Mouse (Mus musculus) myocyte (in vitro differentiated cells): ENCODE data around the gene Prpf4.

Source experiments
- CEBPB ChIP-seq: IDR thresholded peaks from 2 replicates; pipeline ENCODE4 v1.6.1; 2011; ENCODE audit warnings: mild to moderate bottlenecking, moderate library complexity; ENCODE audit not compliant: poor library complexity, insufficient read depth, severe bottlenecking
- MYOD1 ChIP-seq, 3 experiments: IDR thresholded peaks; one replicate each; pipeline ENCODE4 v1.6.1; 2011; ENCODE audit warnings: control low read depth in 2 of 3, low read depth in 2 of 3, mild to moderate bottlenecking in 2 of 3, moderate library complexity in 1 of 3; ENCODE audit not compliant: insufficient read length in 2 of 3, control insufficient read depth in 1 of 3
- POLR2A ChIP-seq: IDR thresholded peaks from one replicate; pipeline ENCODE4 v1.6.1; 2011; ENCODE audit warnings: low read depth, mild to moderate bottlenecking, control low read depth, moderate library complexity; ENCODE audit not compliant: insufficient read length
- SRF ChIP-seq: IDR thresholded peaks from one replicate; pipeline ENCODE4 v1.6.1; 2011; ENCODE audit warnings: low read depth; ENCODE audit not compliant: control insufficient read depth, insufficient read length
- TCF12 ChIP-seq: IDR thresholded peaks from one replicate; pipeline ENCODE4 v1.6.1; 2011; ENCODE audit warnings: mild to moderate bottlenecking, control low read depth; ENCODE audit not compliant: poor library complexity, insufficient read depth, severe bottlenecking

DNA sequence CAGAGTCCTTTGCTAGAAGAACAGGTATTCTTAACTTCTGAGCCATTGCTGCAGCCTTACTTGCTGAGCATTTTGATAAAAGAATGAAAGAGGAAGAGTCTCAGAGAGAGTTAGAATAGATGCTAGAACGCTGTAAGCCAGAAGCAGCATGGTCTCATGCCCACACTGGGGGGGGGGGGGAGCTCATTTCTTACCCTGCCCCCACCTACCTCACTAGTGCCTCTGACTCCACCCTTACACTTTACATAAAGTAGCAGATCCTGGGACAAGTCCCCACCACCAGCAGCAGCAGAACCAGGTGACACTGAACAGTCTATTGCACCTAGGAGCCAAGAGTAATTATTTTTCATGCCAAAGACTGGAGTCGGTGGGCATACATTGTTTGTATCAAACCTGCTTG lies 66.5 kb downstream of the Prpf4 start:
- TF ChIP-seq POLR2A (no peak), CEBPB (no peak), SRF (no peak), MYOD1 (IDR thresholded peaks at IDR 0.05; ENCODE audit: control insufficient read depth in 1 of 3, insufficient read length in 2 of 3, low read depth in 2 of 3) (no peak), TCF12 (no peak)
